Mouse (Mus musculus) frontal cortex, postnatal 10 days (tissue): ENCODE results near the gene Gm15130.

Experiments
- DNase-seq, 2 experiments: peaks; one replicate each; pipeline ENCODE4 v3.0.0; 2022; ENCODE audit warnings: low spot score in 2 of 2, mixed read lengths in 1 of 2

The Gm15130 gene

DNA sequence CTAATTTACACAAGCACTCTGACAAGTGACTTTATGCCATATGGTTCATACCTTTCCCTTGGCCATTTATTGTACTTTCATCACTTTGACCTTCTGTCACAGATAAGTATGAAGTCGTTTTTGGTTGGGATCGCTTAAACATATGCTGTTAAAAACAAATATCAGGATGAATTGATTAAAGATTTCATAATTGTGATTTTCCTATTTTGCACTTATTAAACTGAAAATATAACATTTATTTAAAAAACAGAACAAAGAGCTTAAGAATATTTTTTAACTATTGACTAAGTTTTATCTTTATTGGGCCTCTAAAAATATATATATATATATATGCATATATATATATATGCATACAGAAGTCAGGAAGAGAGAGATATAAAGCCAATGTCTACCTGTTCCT lies at the start of gene Gm15130:
Gene Gm15130 (minus strand): TSS at position 101 of the 400 bp plus-strand sequence.
- no peak for DNase-seq

DNA sequence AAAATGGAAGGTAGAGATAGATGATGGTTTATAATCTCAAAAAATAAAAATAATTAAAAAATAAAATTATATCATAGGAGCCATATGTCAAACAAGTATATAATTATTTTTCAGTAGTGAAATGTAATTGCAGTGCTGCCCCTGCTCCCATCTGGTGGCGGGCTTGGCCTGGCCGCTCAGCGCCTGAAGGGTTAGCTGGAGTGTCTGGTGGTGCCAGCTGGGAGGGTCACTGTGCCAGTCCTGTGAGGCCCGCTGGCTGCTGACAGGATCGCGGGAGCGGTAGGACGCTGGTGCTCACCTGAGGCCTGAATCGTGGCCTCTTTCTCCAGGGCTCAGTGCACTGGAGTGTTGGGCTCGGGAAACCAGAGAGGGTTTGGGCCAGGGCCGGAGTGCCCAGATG lies 29.3 kb upstream of the Gm15130 start:
- no peak for DNase-seq

DNA sequence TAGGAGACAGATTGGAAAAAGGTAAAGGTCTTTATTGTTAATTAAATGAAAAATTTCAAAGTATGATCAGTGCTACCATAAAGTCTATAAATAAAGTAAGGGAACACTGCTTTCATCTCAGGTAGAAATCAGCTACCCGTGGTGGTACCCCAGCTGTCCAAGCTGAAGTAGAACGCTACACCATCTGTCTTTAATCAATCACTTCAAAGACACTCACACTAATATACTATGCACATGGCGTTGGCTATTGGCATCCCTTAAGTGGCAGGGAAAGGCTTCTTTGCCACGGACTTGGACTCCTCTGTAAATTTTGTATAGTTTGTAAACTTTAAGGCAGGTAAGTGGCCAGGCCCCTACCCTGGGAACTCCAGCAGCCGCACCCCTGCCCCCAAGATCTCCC lies 17.0 kb downstream of the Gm15130 start:
- no peak for DNase-seq

DNA sequence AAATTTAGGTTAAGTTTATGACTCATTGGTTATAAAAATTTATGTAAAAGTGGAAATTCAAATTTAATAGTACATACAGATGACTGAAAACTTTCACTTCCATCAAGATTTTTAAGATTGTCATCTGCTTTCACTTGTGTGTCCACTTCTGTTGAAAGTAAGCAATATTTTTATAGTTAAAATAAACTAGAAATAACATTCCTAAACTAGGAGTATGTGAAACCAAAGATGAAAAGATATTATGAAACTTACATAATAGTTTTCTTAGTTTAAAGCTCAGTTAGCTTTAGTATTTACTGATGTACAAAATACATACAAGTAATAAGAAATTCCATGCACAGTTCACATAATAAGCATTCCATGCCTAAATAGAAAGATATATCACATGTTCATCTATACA lies 46.9 kb downstream of the Gm15130 start, which contains the start of gene Gm13941:
Gene Gm13941 (minus strand): TSS at position 101 of the 400 bp plus-strand sequence.
- DNase-seq: no peak
